Mouse (Mus musculus) megakaryocyte, adult 5-6 weeks (primary cell): Measurements from ENCODE around the gene Borcs5. TPM values are rescaled to one million over a fixed set of nuclear protein-coding genes. Genes with fewer than 3 reads are reported as not detected.
A peak's percentile ranks its signal among the peaks of the same experiment; 100 is the strongest.

Experiments
- ATAC-seq: 2 replicates; pipeline ENCODE4 v1.8.0; 2016; ENCODE audit warnings: mild to moderate bottlenecking, inconsistent platforms; ENCODE audit not compliant: poor library complexity, severe bottlenecking
- total RNA-seq, 2 experiments: library from RNA; stranded (forward) in 1 of 2; stranded (reverse) in 1 of 2; fragments of 153-499, 151-499 nt in 1 of 2; fragments of 221-1000, 200-1000 nt in 1 of 2; gene quantifications; 2 replicates each; pipeline versions ENCODE4 v1.2.3 to v1.2.4; 2015 to 2017

The Borcs5 gene
- total RNA-seq, 2 experiments from 2014 or later = 11.6 to 15.3 TPM

GRCm38 (mm10) chr6:134713321-134713720 is 74.0 kb downstream of the Borcs5 start:
- ATAC-seq = no peak

GRCm38 (mm10) chr6:134713897-134714296 is 74.6 kb downstream of the Borcs5 start:
- ATAC-seq = no peak

- ATAC-seq = 0 out of 2 replicates have a peak, but pooled peaks have one; percentile 11
Measured at GRCm38 (mm10) chr6:134716168-134716587, 76.9 kb downstream of the Borcs5 start.

- ATAC-seq = no peak
Measured at GRCm38 (mm10) chr6:134717886-134718667, 78.8 kb downstream of the Borcs5 start.

- ATAC-seq = no peak
Measured at GRCm38 (mm10) chr6:134718668-134719065, 79.4 kb downstream of the Borcs5 start.

- ATAC-seq = no peak
Measured at GRCm38 (mm10) chr6:134719156-134719555, 79.8 kb downstream of the Borcs5 start.

- ATAC-seq = no peak
Measured at GRCm38 (mm10) chr6:134720150-134720549, 80.8 kb downstream of the Borcs5 start.

GRCm38 (mm10) chr6:134721729-134722269 is 82.5 kb downstream of the Borcs5 start:
- ATAC-seq = no peak

GRCm38 (mm10) chr6:134722906-134723305 is 83.6 kb downstream of the Borcs5 start:
- ATAC-seq = no peak

GRCm38 (mm10) chr6:134723326-134723725 is 84.0 kb downstream of the Borcs5 start:
- no peak for ATAC-seq

GRCm38 (mm10) chr6:134723833-134724553 is 84.7 kb downstream of the Borcs5 start:
- no peak for ATAC-seq

- no peak for ATAC-seq
Measured at GRCm38 (mm10) chr6:134725406-134725805, 86.1 kb downstream of the Borcs5 start.

GRCm38 (mm10) chr6:134730978-134731377 is 91.7 kb downstream of the Borcs5 start:
- no peak for ATAC-seq

- no peak for ATAC-seq
Measured at GRCm38 (mm10) chr6:134732813-134733212, 93.5 kb downstream of the Borcs5 start.

GRCm38 (mm10) chr6:134733800-134734221 is 94.5 kb downstream of the Borcs5 start:
- ATAC-seq = no peak

- ATAC-seq = no peak
Measured at GRCm38 (mm10) chr6:134736853-134737252, 97.5 kb downstream of the Borcs5 start.

- no peak for ATAC-seq
Measured at GRCm38 (mm10) chr6:134743568-134743967, 104.3 kb downstream of the Borcs5 start.

- no peak for ATAC-seq
Measured at GRCm38 (mm10) chr6:134745876-134746275, 106.6 kb downstream of the Borcs5 start.

GRCm38 (mm10) chr6:134748126-134748525 is 108.8 kb downstream of the Borcs5 start:
- ATAC-seq = no peak

- ATAC-seq = no peak
Measured at GRCm38 (mm10) chr6:134751087-134751486, 111.8 kb downstream of the Borcs5 start.

GRCm38 (mm10) chr6:134751883-134752647 is 112.8 kb downstream of the Borcs5 start:
- ATAC-seq = peak; percentile 86
